Mouse (Mus musculus): ENCODE results near the gene Fam136a.
A peak's percentile ranks its signal among the peaks of the same experiment; 100 is the strongest.
"Not testable (repeated sequence)": the region's sequence is repeated elsewhere in the genome, so short reads cannot be mapped to it uniquely, and the experiment has no call there.

Gene Fam136a

GRCm38 (mm10) chr6:86365371-86366124, at the start of gene Fam136a:
Gene Fam136a (plus strand): TSS chr6:86365646.
- DNase-seq (ENCODE audit: low spot score in 2 of 2): peak; percentile 89 to 91

- no peak for DNase-seq (ENCODE audit: low spot score in 2 of 2)
These were observed 48.4 kb upstream of the Fam136a start for GRCm38 (mm10) chr6:86317066-86317465.

GRCm38 (mm10) chr6:86318855-86319254, 46.6 kb upstream of the Fam136a start:
- DNase-seq (ENCODE audit: low spot score in 2 of 2): peak in 1 of 2 experiments; percentile 17

GRCm38 (mm10) chr6:86322031-86322563, 43.3 kb upstream of the Fam136a start:
- DNase-seq (ENCODE audit: low spot score in 2 of 2): peak in 1 of 2 experiments; percentile 32

- DNase-seq (ENCODE audit: low spot score in 2 of 2): no peak
These were observed 42.5 kb upstream of the Fam136a start for GRCm38 (mm10) chr6:86322991-86323390.

GRCm38 (mm10) chr6:86324400-86324799, 41.0 kb upstream of the Fam136a start:
- no peak for DNase-seq (ENCODE audit: low spot score in 2 of 2)

GRCm38 (mm10) chr6:86325646-86326045, 39.8 kb upstream of the Fam136a start:
- peak in 1 of 2 experiments; percentile 8 for DNase-seq (ENCODE audit: low spot score in 2 of 2)

GRCm38 (mm10) chr6:86326866-86327265, 38.6 kb upstream of the Fam136a start:
- DNase-seq (ENCODE audit: low spot score in 2 of 2): no peak

- no peak for DNase-seq (ENCODE audit: low spot score in 2 of 2)
These were observed 37.1 kb upstream of the Fam136a start for GRCm38 (mm10) chr6:86328369-86328768.

GRCm38 (mm10) chr6:86329943-86330342, 35.5 kb upstream of the Fam136a start:
- no peak for DNase-seq (ENCODE audit: low spot score in 2 of 2)

- DNase-seq (ENCODE audit: low spot score in 2 of 2): no peak
These were observed 30.2 kb upstream of the Fam136a start for GRCm38 (mm10) chr6:86335121-86335849.

- no peak for DNase-seq (ENCODE audit: low spot score in 2 of 2)
These were observed 29.6 kb upstream of the Fam136a start for GRCm38 (mm10) chr6:86335860-86336259.

- DNase-seq (ENCODE audit: low spot score in 2 of 2): not testable (repeated sequence)
These were observed 29.1 kb upstream of the Fam136a start for GRCm38 (mm10) chr6:86336340-86336739.

GRCm38 (mm10) chr6:86343656-86344055, 21.8 kb upstream of the Fam136a start:
- DNase-seq (ENCODE audit: low spot score in 2 of 2): peak in 1 of 2 experiments; percentile 37

- no peak for DNase-seq (ENCODE audit: low spot score in 2 of 2)
These were observed 19.4 kb upstream of the Fam136a start for GRCm38 (mm10) chr6:86346063-86346462.

- DNase-seq (ENCODE audit: low spot score in 2 of 2): no peak
These were observed 16.2 kb upstream of the Fam136a start for GRCm38 (mm10) chr6:86349257-86349656.

- no peak for DNase-seq (ENCODE audit: low spot score in 2 of 2)
These were observed 10.5 kb upstream of the Fam136a start for GRCm38 (mm10) chr6:86354948-86355347.

- DNase-seq (ENCODE audit: low spot score in 2 of 2): no peak
These were observed 8.5 kb upstream of the Fam136a start for GRCm38 (mm10) chr6:86356956-86357355.

- DNase-seq (ENCODE audit: low spot score in 2 of 2): no peak
These were observed 4.8 kb upstream of the Fam136a start for GRCm38 (mm10) chr6:86360691-86361090.

- DNase-seq (ENCODE audit: low spot score in 2 of 2): no peak
These were observed 4.1 kb upstream of the Fam136a start for GRCm38 (mm10) chr6:86361373-86361772.

GRCm38 (mm10) chr6:86364442-86365141, 854 bp upstream of the Fam136a start:
- peak; percentile 72 to 83 for DNase-seq (ENCODE audit: low spot score in 2 of 2)

Data from frontal cortex, postnatal 36 days (tissue).